Mouse (Mus musculus) megakaryocyte-erythroid progenitor cell, adult 5-6 weeks (primary cell): ENCODE measurements around the gene Aldh1a2. TPM values are rescaled to one million over a fixed set of nuclear protein-coding genes. Genes with fewer than 3 reads are reported as not detected.
A peak's percentile ranks its signal among the peaks of the same experiment; 100 is the strongest.

Experiments
- ATAC-seq: replicated peaks from 2 replicates; pipeline ENCODE4 v1.8.0; 2016; ENCODE audit warnings: mild to moderate bottlenecking, inconsistent platforms; ENCODE audit not compliant: severe bottlenecking, poor library complexity, low FRiP score, low TSS enrichment
- total RNA-seq, 2 experiments: library from RNA; stranded (forward) in 1 of 2; stranded (reverse) in 1 of 2; fragments of 200-1000, 215-1000 nt in 1 of 2; fragments of >200 nt in 1 of 2; fragmentation: Nextera tagmentation in 1 of 2; gene quantifications; 2 replicates each; pipeline ENCODE4 v1.2.3; 2014 to 2017

Gene Aldh1a2
- total RNA-seq (2014; fragmentation: Nextera tagmentation), result 0.70 TPM in 1 of 2 replicates, not detected in the other
- not detected in 2 replicates for total RNA-seq (2017)

DNA sequence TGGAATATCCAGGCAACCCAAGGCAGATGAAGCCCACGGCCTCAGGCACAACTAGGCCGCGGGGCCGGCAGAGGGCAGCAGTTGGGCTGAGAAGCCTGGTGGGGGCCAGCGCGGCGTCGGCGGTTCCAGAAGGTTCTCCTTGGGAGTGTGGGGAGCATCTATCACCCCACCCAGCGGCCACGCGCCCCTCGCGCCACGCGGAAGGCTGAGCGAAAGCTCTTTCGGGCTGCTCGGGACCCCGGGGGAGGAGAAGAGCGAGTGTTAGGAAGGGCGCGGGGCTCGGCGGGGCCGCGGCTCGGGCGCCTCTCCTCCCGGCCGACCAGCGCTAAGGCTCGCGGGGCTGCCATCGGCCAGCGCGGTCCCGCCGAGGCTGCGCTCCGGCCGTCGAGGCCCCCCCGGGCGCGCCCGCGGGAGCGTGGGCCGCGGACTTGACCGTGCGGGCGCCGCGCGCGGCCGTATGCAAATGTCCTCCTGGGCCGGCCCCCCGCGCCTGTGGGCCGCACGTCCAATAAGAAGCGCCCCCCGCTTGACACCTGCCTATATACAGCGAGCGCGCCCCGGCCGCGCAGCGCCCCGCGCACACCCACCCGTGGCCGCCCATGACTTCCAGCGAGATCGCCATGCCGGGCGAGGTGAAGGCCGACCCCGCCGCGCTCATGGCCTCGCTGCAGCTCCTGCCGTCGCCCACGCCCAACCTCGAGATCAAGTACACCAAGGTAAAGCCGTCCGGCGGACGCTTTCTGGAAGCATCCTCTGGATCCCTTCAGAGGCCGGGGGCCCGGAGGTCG, at the start of gene Aldh1a2:
Gene Aldh1a2 (plus strand): TSS at position 542 of the 788 bp plus-strand sequence.
- peak; percentile 63 for ATAC-seq

DNA sequence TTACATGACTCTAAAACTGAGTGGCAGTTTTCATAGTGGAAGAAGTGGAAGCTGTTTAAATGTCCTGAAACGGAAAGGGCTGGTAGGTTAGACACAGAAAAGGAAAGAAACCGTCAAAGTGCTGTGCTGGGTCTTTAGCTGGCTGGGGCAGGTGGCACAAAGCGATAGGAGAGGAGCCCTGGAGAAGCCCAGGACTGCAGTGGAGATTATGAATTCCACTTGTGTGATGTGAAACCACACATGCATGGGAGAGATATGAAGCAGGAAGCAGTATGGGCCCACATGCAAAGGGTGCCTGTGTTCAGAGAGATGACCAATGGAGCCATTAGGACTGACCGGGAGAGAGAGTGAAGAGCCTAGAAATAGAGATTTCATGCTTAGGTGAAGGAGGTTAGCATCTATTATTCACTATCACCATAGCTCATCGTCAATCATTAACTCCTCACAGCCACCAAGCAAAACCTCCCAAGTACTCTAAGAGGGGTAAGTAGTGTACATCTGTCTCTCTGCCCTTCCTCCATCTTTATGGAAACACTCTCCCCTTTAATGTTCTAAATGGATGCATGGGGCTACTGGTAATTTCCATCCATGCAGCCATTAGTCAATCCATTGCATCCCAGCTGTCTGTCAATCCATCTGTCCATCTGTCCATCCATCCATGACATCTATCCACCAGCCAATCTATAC, 49.4 kb upstream of the Aldh1a2 start:
- peak; percentile 95 for ATAC-seq

DNA sequence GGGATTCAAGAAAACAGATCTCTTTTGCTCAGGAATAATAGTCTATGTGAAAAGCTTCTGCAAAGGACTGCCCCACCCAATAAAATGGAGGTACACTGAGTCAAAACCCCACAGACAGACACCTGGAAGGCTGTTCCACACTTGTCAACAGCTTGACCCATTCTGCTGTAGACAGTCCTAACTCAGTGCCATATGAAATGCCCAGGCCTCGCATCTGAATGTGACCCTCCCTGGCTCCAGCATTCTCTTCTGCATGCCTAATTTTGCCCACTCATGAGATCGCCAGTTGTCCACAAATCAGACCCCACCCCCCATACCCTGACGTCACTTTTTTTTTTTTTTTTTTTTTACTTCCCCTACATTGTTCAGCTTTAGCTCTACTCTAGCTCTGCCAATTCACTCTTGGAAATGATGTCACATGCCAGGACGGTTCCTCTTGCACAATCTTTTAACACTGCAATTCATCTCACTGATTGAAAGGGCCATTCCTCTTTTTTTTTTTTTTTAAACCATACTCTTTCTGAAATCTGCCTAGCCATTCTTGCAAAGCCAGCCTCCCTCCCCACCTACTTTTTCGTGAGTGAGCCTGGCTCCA, 48.6 kb upstream of the Aldh1a2 start:
- ATAC-seq, result no peak

DNA sequence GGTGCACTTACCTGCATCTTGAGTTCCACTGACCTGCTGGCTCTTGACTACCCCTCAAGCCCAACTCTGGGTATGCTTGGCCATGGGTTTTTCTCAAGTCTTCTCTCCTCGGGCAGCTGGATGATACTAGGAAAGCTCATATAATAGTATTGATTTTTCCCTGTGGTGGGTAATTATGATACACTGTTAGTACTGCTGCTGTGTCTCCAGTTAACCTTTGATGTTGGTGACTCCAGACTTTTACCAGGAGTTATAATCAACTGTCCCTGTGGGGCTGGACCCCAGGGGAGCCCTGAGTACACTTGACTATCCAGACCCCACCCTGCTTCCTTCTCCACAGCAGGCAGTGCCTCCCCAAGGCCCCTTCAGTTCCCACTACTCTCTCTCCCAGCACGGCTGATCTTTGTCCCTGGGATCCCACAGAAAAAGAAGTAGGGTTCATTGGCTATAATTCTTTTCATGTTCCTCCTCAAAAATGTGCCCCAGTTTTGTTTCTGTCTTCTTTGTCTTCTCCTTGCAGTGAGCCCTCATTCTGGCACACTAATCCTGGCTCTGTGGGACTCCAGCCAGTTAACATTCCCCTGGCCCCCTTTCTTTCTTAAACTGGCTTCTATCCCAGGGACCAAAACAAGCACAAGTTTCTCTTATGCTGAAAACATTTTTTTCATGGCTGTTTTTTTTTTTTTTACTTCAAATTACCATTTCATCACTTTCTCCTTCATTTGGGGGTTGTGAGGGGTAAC, 47.9 kb upstream of the Aldh1a2 start:
- no peak for ATAC-seq

DNA sequence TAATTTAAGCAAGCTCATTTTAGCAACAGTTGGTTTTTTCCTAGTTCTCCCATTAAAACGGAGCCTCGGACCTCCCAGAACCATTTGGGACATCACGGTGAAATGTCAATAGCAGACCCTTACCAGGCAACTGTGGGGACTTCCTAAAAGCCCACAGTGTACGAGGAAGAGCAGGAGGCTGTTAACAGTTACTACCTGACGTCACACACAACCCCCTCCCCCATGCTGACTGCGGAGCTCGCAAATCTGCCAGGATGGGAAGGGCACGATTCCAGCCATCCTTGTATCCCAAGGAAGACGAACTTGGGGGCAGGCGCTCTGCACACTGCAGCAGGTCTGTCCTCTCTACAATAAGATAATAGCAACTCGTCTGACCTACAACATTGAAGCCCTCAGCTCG, 47.1 kb upstream of the Aldh1a2 start, which contains the start of gene Aqp9:
Gene Aqp9 (minus strand): TSS at position 172 of the 400 bp plus-strand sequence.
- ATAC-seq, result no peak

DNA sequence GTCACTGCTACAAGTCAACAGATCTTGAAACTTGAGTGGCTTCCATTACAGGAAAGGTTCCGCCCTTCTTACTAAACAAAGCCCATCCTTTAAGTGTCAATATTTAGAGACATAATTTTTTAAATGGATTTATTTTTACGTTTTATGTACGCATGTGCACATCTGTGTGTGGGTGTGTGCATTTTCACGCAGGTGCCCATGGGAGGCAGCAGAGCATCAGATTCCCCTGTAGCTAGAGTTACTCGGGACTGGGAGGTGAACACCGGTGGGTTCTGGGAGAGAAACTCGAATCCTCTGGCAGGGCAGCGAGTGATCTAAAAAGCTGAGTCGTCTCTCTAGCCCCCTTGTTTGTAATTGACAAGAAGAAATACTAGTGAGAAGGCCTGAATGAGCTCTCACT, 42.1 kb upstream of the Aldh1a2 start:
- no peak for ATAC-seq

DNA sequence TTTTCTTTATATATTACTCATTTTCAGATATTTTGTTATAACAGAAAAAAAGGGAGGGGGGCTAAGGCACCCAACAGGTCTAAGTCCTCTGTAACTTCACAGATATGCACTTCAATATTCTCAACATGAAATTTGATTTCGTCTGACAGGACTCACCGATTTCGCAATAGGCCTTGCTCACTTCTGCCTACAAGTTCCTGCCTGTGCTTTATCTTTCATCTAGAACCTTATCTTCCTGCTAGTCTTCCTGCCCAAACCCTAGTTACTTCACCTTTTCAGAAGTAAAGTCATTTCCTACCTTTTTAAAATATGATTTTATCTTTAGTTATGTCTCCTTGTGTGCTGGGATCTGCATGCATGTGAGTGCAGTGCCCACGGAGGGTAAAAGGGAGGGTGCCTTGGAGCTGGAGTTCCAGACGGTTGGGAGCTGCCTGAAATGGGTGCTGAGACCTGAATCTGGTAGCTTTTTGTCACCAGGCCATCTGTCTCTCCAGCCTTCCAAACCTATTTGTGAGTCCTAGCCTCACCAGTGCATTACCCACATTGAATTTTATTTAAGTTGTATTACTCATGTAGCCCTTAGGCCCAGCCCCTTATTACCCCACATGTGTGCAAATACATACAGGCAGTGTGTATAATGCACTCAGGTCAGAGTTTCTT, 41.1 kb upstream of the Aldh1a2 start:
- no peak for ATAC-seq

DNA sequence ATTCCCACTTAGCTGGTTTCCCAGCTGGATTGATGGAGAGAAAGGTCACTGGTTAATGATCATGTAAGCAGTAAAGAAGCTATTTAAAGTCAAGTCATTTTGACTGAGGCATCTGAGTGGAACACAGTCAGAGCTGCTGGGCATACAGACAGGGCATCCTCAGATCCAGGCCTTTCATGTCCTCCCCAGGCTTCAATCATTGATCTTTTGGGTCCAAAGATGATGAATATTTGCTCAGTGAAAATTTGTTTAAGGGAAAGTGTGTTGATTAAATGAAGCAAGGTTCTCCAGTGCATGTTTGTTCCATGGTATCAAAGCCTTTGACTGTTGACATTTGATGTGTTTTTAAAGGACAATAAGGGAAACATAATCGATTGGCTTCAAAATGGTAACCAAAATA, 39.9 kb upstream of the Aldh1a2 start:
- no peak for ATAC-seq

DNA sequence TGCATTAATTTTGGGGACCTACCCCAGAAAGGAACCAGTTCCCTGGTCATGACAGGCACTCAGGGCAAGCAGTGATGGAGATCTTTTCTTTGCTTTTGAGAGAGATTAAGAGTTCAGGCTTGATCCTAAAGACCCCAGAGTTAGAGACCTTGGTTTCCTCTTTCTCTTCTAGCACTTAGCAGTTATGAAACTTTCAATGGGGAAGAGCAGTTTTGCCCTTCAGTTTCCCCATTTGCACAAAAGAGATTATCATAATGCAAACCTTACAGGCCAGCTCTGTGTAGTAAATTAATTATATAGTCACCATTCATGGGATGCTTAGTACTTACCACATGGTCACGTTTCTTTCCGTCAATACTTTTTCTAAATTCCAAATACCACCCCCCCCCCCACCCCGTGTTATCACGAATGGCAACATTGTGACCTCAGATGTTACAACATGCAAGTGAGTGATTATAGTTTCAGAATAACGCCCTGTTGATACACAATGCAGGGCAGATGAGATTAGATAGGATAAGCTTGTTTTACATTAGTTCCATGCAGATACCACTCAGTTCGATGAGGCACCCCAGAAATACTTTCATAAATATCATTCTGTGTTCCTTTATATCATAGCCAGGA, 36.2 kb upstream of the Aldh1a2 start:
- 0 out of 2 replicates have a peak, but pooled peaks have one; percentile 46 for ATAC-seq

DNA sequence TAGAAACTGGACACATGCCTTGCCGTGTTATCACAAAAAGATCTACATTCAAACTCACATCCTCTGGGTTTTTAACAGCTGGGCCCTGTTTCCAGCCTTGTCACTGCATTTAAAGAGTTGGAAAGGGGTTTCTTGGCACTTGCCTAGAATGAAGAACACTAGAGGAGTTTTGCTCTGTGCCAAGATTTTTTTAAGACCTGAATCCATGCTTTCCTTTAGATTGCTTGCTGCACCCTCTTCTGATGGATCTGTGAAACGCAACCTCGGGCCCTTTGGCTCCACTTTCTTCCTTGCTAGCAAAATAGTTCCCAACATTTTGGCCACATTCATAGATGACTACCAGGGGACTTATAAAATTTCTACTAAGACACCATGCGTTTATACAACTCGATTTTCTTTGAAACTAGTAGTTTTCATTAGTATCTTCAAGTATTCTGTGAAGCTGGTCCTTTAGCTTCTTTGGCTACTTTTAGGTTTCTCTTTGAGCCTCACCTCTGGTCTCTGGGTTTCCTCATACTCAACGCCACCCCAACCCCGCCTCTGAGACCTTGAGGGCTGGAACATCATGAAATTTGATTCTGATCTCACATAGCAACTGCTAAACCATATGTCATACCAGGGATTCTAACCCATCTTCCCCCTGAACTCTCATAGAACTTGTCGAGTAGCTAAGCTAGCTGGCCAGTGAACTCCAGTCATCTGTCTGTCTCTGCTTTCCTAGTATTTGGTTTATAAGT, 35.5 kb upstream of the Aldh1a2 start:
- peak; percentile 39; the same call in 1 of the 2 replicates for ATAC-seq

DNA sequence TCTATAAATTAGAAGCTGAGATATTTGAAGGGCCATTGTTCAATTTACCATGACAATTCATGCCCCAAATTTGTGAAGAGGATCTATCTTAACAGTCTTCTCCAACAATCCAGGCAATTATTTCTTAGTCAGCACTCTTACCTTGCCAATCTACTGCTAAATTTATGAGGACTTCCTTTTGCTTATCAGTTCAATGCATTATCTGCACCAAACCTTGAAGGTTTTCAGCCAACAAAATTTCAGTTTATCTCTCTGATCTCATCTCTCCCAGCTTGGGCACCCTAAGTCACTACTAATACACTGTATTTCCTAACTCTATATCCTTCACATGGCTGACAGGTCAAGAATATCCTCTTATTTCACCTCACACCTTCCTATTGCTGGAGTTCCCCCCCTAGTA, 30.3 kb upstream of the Aldh1a2 start:
- ATAC-seq, result no peak

DNA sequence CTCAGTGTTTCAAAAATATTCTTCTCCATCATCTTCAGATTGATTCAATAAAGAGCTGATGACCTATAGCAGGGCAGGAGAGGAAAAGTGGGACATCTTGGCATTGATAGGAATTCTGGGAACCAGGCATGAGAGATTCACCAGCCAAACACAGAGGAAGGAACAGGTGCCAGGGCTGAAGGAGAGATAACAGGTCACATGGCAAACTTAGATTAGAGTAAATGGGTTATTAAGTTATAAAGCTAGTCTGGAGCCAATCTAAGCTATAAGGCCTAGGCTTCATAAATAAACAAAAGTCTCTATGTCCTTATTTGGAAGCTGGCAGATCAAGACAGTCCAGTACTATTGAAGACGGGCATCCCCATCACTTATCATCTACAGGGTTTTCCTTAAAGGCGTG, 29.8 kb upstream of the Aldh1a2 start:
- ATAC-seq, result no peak

DNA sequence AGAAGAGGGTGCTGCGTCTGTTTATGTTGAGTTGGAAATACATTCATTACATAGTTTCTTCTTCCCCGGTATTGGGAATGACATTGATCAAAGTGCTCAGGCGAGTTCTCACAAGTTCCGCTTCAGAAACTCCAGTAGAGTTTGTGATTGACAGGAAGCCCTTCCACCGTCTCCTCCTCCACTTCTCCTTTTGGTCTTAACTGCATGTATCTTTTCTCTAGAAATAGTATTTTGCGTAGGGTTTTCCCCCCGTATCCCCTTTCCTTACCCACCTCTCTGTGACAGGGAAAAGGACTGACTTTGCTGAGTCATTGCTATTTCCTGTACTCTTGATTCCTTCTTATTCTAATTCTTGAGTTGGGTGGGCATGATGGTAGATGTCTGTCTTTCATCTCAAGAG, 28.2 kb upstream of the Aldh1a2 start:
- no peak for ATAC-seq

DNA sequence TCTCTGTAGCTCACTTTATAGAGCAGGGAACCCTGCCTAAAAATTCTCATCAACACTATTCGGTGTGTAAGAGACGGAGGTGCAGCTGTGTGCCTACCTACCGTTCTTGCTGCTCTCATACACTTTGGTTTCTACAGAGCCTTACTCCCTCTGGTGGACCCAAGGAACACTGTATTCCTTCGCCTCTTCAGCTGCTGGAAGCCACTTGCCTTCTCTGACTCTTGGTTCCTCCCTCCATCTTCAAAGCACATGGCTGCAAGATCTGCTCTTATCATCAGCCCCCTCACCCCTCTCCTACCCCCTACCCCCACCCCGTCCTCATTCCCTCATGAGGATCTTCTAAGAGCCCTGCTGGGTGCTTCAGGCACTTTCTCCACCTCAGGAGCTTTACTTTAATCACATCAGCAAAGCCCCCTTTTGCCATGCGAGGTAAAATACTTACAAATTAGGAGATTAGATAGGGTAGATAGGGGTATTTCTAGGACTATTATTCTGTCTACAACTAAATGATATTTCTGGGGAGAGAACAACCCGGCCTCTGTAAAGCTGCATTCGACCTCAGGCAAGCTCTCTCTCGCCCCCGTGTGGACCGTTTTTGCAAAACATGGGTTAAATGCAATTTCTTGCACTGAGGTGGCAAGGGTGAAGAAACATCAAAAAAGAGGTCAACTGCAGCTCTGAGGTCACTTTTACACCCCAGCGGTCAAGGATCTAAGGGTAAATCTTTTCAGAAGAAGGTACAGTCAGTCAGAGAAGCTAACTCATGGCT, 26.8 kb upstream of the Aldh1a2 start:
- ATAC-seq, result peak; percentile 98

DNA sequence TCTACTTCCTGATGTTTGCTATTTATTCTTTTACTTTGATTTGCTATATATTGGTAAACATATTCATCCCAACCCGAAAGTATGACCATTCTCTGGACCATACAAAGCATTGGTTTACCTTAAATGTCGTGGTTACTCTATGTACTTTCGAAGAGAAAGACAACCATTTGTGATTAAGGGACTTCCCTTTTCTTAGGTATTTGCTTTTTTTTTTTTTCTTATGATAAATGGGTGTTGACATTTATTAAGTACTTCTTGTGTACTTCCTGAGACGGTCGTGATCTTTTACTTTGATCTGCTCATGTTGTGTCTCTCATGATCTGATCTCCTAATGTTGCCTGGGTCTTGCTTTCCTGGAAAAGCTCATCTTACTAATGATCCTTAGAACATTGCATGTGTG, 16.8 kb upstream of the Aldh1a2 start:
- ATAC-seq, result no peak

DNA sequence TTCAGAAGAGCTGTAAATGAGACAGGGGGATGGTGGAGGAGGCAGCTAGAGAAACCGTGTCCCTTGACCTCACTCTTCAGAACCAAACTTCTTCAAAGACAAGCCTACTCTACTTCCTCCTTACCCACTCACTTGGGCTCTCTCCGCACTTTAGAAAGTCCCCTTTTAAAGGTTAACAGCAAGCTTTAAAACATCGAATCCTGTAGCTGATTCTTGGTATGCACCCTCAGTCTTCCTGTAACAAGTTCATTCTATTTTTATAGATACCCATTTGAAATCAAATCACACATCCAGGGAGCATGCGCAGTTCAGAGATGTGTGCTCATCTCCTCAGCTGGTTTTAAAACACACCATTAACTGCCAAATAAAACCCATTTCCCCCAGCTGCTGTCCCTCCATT, 13.3 kb upstream of the Aldh1a2 start:
- ATAC-seq, result no peak

DNA sequence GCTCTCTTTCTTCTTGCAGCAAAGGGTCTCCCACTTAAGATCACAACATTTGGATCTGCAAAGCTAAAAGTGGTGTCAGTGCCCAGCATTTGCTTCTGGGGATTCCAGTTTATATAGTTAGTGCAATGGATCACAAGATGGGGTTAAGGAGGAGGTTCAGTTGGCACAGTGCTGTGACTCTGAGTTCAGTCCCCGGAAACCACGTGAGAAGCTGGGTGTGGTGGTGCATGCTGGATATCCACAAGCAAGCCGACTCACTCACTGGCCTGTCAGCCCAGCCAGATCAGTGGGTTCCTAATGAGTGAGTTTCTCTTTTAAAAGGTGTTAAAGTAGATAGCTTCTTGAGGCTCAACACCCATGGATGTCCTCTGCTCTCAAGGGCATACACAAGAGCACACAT, 6.3 kb upstream of the Aldh1a2 start:
- 0 out of 2 replicates have a peak, but pooled peaks have one; percentile 26 for ATAC-seq
